Mouse (Mus musculus) ovary, postnatal 10 days (tissue): Measurements from ENCODE around the gene Gm20388.
"Not testable (repeated sequence)": the region's sequence is repeated elsewhere in the genome, so short reads cannot be mapped to it uniquely, and the experiment has no call there.

Experiments used
- DNase-seq: peaks from one replicate; pipeline ENCODE4 v3.0.0; 2022; ENCODE audit warnings: low spot score

The Gm20388 gene

DNA sequence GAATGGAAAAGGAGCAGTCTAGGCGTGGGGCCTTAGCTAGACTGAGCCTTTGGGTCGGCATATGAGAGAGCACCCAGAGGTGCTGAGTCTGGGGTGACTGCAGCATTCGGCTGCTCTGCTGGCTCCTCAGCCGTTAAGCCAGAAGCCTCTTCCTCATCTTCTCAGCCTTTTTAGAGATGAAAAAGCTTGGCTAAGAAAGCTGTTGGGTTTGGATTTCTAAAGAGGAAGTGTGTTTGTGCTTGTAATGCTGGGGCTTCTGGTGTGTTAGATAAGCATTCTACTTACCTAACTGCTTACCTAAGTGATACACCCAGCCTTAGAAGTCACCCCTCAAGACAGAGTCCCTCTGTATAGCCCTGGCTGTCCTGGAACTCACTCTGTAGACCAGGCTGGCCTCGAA lies 3540.1 kb downstream of the Gm20388 start:
- no peak for DNase-seq

DNA sequence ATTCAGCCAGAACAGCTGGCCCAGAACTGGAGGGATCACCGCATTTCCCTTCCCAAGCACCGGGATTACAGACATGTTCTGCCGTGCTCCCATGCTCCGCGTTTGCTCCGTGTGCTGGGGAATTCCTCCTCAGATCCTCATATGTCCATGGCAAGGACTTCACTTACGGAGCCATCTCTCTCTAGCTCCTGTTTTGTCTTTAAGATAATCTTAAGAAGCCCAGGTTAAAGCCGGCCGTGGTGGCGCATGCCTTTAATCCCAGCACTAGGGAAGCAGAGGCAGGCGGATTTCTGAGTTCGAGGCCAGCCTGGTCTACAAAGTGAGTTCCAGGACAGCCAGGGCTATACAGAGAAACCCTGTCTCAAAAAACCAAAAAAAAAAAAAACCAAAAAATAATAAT lies 3541.1 kb downstream of the Gm20388 start:
- not testable (repeated sequence) for DNase-seq

DNA sequence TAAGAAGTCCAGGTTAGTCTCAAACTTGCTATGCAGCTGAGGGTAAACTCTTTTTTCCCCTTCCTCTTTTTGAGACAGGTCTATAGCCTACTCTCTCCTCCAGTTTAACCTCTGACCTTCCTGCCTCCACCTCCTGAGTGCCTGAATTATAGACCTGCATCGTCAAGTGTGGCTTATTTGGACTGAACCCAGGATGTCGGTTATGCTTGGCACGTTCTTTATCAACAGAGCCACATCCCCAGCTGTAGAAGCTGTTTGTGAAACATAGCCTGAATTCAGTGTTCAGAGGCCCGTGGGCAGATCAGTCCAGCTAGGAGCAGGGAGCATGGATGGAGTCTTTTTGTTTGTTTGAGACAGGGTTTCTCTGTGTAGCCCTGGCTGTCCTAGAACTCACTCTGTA lies 3541.5 kb downstream of the Gm20388 start:
- DNase-seq, result no peak

DNA sequence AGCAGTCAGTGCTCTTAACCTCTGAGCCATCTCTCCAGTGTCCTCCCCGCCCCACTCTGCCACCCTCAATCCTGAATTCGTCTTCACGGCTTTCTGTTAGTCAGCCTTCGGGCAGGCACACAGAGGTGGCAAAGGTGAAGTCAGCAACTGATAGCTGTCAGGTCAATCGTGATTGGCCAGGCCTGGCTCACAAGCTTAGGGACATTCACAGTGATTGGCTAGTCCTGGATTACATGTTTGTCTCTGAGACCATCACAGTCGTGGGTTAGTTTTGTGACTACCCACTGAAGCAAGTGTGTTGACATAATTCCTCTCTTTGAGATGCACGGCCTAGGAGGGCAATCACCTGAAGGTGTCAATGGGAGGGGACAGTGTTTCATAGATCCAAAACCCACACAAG lies 3542.7 kb downstream of the Gm20388 start:
- no peak for DNase-seq

DNA sequence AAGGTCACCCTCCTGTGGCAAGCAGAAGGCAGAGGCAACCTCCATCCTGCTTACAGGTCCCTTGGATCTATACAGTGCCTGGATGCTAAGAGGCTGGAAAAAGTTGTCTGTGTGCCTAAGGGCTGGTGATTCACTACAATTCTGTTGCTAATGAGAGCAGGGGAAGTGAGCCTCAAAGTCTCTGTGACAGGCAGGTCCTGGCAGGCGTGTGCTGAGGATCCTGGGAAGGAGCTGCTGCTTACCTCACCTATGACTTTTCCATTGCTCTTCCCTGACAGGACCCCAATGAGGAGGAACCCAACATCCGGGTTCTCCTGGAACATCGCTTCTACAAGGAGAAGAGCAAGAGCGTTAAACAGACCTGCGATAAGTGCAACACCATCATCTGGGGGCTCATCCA lies 3543.3 kb downstream of the Gm20388 start:
- DNase-seq, result no peak

DNA sequence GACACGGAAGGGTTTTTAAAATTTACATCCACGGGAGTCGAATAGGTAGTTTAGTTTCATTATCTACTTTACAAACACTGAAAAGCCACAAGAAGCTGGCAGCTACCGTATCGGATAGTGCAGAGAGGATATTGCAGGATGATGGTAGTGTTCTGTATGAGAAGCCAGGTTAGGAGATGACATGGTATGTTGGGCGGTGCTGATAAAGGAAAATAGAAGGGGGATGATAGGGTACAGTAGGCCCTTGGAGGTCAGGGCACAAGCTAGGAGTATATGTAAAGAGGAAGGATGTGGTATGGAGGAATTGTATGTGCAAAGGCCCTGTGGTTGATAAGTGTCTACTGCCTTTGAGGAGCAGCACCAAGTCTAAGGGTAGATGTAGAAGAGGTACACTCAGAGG lies 3543.9 kb downstream of the Gm20388 start:
- DNase-seq, result no peak

DNA sequence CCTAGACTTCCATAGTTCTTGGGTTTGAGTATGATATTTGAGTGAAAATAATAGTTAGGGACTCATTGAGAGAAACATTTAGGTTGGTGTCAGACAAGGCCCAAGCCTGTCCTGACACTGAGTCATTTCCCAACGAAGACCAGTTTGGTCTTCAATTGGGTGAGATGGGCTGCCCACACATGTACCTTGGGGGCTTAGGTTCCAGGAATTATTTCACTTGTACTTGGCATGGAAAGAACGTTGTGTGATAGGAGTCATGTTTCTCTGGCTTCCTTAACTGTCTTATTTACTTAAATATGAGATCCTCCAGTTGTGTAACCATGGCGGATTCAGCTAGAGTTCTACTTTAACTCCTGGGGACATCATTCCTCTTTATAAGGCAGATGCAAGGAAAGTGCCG lies 3553.0 kb downstream of the Gm20388 start:
- no peak for DNase-seq

DNA sequence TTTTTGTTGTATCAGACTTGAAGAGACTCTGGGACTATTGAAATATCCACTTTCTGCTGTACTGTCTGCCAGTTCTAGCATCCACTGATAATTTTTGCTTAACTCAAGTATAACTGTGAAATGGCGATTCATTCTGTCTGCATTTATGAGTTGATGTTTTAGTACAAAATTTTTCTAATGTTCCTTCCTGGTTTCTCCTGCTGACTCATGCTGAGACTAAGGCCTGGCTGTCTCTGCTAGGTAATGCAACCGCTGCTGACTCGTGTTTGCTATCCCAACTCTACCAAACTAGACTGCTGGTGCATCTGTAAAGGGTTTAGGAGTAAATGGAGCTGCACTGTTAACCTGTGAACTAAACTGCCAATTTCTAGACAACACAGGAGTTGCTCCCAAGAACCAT lies 3556.8 kb downstream of the Gm20388 start:
- DNase-seq, result no peak

DNA sequence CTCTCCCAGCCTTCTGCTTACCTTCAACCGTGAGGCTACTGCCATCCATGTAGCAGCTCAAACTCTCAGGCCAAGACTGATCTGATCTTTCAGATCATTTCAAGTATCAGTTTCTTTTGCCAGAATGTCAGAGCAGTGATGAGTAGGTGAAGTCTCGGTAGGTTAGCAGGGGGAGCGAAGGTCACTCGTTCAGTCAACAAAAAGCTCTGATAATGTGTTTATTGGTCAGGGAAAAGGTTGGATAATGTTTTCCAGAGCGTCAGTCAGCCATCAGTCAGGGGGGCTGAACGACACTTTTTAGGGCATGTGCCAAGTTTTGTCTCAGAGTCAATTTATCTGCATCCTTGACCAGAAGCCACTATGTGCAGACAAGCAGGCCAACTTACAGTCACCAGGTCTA lies 3562.3 kb downstream of the Gm20388 start:
- DNase-seq, result not testable (repeated sequence)

DNA sequence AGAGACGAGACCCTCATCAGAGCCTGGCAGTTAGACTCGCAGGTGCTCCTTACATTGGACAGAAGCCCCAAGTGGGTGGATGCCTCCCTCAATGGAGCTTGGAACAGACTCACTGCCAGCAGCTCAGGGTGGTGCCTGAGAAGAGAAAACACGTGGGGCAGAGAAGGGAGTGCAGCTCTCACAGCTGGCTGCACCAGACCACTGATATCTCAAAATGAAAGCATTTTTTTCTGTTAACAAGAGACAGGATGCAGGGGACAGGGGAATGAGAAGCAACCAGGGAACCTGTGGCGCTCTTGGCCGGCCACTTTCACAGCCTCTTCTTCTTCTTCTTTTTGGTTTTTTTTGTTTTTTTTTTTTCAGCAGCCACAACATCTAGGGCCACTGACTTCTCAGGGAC lies 3563.9 kb downstream of the Gm20388 start:
- DNase-seq, result not testable (repeated sequence)

DNA sequence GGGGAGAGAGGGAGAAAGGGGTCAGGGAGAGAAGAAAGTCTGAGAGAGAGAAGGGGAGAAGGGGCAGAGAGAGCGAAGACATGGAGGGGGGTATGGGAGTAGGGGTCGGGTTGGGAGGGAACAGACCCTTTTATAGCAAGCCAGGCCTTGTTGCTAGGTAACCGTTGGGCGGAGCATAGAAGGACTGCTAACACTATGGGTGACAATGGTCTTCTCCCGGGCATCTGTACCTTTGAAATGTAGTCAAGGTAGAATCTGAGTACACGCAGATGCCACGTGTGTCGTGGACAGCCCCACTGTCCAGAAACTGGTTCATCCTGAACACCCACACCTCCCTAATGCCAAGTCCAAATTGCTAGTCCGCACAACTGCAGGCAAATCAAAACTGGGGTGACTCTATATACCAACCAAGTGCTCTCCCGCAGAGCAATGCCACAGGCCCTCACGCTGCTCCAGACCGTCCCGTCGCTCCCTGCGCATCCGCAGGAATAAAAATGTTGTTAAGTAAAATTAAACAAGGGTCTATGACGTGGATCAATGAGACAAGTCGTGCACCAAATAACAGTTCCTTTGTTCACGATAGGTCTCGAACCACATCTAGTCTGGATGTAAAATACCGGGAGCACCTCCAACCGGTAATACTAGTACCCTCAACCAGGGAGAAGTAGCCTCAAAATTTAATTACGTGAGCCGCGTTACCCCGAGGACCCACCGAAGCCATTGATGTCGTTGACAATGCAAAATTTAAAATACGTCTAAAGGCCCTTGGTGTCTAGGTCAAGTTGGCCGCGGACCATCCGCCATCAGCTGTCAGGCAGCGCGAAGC lies 3566.5 kb downstream of the Gm20388 start:
- no peak for DNase-seq

DNA sequence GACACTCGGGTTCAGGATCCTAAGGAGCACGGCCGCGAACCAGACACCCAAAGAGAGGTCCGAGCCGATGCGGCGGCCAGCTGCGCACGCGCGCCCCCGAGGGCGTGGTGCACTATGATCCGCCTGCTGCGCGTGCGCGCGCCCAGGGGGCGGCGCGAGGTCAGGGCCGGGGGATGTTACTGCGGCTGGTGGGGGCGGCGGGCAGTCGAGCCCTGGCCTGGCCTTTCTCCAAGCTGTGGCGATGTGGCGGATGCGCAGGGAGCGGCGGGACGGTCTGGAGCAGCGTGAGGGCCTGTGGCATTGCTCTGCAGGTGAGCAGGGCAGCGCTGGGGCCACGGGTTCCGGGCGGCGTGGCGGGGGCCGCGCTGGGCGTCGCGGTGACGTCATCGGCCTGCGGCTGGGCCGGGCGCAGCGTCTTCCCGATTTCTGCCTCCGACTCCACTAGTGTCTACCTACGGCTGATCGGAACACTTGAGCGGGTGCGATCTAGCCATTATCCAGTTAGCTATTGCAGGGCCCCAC lies 3567.2 kb downstream of the Gm20388 start, which contains the start of gene Afg3l1:
TSS of gene Afg3l1 (plus strand) at position 167 of the 522 bp plus-strand sequence.
- DNase-seq, result peak; percentile 87

DNA sequence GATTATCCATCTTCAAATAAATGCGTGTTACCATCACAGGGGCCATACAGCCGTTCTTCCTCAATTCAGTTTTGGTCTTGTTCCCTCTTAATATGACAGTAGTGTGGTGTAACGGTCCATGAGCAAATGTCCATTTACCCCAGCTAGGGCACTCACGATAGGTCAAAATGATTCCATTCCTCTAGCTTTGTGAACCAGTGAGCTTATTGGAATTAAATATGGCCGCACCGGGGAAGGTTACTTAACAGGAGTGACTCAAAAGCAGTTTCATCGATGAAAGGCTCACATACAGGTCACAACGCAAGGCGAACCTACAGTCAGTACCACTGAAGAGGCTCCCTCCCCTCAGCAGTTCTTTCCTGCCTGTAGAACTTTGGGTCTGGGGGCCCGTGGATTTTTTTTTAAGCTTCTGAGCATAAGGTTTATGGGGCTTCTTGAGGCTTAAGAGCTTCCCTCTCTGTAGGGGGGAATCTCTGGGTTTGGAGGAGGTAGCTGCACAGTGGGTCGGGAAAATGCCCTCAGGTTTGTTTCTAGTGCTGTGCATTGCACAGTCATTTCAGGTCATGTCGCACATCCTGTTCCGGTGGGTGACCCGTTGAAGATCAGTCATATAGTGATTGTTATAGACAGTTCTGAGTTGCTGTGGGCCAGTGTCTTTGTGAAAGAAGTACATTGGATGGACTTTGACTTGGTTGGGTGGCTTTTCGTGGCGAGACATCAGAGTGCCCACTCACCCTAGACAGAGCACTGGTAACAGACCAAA lies 3568.0 kb downstream of the Gm20388 start:
- no peak for DNase-seq

DNA sequence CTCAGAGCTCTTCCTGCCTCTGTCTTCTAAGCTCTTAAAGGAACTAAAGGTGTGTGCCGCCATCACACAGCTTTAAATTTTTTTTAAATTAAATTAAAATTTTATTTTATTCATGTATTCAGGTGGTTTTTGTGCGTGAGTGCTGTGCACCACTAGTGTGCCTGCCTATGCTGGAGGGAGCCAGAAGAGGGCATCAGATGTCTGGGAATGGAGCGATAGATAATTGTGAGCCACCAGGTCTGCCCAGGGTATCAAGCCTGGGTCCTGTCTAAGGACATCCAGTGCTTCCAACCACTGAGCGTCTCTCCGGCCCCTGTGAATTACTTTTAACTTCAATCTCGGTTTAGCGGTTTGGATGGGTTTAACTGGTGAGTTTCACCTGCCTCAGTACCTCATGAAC lies 3572.0 kb downstream of the Gm20388 start:
- DNase-seq, result no peak

DNA sequence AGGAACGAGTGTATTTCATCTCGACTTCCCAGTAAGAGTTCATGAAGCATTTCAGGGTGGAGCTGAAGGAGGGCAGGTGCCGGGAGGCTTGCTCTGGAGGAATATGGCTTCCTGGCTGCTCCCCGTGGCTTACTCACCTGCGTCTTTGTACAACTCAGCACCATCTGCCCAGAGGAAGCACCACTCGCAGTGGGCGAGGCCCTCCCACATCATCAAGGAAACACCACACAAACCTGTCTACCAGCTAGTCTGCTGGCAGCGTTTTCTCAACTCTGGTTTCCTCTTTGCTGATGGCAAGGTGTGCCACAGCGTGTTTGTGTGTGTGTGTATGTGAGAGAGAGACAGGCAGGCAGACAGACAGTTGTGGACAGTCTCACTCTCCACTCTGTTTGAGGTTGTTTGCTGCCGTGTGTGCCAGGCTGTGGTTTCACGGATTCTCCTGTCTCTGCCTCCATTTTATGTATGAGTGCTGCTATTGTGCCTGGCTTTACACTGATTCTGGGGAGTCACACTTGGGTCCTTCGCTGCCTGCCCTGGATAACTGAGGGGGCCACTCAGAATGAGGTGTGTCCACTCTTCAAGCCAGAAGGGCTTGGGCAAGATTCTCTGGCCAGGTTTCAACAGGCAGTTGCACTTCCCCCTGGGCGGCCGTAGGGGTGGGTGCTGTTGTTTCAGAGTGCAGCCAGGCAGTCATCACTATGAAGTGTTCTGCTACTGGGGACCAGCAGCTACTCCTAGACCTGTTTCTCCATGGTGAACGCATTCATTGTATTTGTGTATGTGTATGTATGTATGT lies 3580.8 kb downstream of the Gm20388 start:
- DNase-seq, result no peak

DNA sequence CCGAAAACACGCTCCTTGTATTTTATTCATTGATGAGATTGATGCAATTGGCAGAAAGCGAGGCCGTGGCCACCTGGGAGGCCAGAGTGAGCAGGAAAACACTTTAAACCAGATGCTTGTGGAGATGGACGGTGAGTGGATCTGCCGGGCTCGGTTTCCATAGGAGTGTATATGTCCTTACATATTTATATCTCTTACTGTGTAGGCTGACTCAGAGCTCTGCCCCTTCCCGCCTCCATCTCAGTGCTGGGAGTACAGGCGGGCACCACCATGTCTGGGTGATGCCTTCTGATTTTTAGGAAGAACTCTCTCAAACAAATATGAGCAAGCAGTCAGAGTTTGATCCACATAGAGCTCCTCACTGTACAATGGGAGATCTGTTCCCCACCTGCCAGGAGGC lies 3582.3 kb downstream of the Gm20388 start:
- DNase-seq, result no peak

DNA sequence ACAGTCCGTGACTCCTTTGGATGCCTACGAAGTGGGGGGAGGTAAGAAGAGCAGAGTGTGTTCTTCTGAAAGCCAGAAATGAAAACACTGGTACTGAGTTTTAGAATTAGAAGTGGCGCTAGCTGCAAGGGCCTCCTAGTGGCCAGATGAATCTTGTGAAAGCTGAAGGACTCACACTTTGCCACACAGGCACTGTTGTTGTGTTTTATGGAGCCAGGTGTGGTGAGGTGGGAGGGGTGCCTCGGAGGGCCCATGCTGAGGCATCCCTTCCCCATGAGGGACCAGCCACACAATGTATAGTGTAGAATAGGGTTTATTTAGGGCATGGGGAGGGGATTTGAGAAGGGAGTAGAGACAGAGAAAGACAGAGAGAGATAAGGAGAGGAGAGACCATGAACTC lies 3587.1 kb downstream of the Gm20388 start:
- no peak for DNase-seq

DNA sequence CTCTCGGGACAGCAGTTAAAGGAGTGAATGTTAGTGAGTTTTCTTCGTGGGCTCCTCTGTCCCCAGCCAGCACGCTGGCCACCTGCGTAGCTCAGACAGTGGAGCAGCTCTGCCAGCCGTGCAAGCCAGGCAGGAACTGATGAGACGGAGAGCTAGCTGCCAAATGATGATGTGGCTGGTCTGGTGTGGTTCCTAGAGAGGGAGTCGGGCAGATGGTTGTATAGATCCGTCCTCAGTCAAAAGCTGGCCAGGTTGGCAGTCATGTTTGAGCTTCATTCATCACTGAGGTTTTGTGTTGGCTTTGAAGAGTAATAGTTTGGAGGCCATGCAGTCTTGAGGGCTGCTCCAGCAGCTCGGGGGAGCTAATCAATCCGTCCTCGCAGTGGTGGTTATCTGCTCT lies 3588.3 kb downstream of the Gm20388 start:
- DNase-seq, result no peak

DNA sequence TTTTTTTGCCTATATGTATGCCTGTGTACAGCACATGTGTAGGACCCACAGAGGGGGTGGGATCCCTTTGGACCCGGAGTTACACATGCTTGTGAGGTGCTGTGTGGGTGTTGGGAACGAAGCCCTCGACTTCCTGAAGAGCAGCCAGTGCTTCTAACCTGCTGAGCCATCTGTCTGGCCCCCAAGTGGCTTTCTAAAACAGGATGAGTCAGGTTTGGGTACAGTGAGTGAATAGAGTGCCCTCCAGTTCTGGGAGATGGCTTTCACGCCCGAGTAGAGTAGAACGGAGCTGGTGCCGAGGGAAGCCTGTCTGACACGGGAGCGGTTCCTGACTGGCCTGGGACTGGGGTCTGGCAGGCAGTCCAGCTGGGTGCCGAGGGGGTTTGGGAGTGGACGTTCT lies 3588.9 kb downstream of the Gm20388 start:
- no peak for DNase-seq

DNA sequence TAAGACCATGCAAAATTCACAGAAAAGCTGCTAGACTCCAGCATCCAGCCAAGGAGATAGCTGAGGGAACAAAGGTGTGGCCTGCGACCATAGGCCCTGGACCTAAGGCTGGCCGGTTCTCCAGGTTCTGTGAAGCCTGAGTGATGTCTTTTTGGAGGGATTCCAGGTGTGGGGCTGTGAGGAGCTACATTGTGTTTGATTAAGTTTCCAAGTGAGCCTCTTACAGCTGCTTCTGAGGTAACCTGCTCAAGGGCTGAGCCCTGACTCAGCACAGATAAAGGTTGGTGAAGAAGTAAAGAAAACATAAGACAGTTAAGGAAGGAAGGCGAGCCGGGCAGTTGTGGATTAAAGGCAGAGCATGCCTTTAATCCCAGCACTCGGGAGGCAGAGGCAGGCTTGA lies 3591.6 kb downstream of the Gm20388 start:
- DNase-seq, result no peak

DNA sequence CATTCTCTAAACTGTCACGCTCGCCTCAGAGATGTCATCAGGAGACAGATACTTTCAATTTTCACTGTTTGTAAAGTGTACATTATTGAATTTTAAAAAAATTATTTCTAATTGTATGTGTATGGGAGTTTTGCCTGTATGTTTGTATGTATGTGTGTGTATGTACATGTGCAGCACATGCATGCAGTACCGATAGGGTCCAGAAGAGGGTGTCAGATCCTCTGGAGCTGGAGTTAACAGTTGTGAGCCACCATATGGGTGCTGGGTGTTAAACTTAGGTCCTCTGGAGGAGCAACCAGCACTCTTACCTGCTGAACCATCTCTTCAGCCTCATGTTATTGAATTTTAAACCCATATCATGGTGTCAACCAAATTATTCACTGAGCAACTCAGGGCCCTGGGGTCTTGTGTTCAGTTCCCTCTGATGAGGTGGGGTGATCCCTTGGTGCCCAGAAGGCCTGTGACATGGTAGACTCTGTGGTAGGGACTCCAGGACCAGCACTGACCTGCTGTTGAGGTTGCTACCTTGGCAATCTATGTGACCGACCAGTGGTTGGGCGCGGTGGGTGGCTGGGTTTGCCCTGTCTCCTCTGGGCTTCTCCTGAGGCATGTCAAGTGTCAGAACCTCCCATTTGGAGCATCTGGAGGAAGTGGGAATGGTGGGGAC lies 3593.3 kb downstream of the Gm20388 start:
- DNase-seq, result no peak
